Mouse (Mus musculus): ENCODE data around the gene Rpusd4. TPM values are rescaled to one million over a fixed set of nuclear protein-coding genes. Genes with fewer than 3 reads are reported as not detected.

The Rpusd4 gene
- total RNA-seq (2014; rRNA removed; ENCODE audit: low replicate concordance) (5.8 and 12.6 TPM in 2 replicates), polyA plus RNA-seq (2015; fragmentation: Nextera tagmentation; extraction: Ambion mirVana) (14.1 and 17.3 TPM in 2 replicates)

DNA sequence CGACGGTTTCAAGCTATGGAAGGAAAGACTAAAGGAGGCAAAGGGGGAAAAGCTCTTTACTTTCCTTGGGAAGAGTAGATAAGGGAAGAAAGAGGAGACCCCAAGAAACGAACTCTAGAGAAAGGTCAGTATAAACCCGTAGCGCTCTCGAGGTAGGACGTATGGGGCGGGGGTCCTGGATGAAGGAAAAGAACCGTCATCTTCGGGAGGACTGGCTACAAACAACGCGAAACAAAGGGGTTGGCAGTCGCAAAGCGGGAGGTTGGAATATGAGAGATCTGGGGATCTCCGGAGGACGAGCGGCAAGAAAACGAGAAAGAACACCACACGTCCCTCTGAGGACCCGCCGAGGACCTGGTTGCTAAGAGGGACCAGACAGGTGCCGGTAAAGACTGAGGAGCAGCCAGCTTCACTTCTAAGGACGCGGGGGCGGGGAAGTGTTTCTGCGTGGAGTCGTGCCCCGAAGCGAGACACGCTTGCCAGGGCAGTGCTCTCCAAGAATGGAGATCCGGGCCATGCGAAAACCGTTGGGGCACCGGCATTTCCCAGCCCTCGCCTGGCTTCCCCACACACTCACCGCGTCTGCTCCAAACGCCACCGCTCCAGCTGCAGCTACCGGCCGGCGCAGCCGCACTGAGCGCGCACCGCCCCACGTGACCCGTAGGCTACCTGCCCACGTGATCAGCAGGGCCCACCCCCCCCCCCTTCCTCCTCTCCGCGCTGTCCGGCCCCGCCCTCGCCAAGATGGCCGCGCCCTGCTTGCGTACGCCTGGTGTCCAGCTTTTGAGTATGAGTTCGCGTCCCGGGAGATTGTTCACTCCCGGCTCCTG, at the start of gene Rpusd4, which contains the start of gene Fam118b:
Gene Rpusd4, plus strand, starts transcription at position 720 of the 830 bp plus-strand sequence.
Gene Fam118b, minus strand, starts transcription at position 660 of the 830 bp plus-strand sequence.
- TF ChIP-seq EP300 (IDR thresholded peaks at IDR 0.05; ENCODE audit: low read depth) (no peak), CTCF (IDR thresholded peaks at IDR 0.05; ENCODE audit: low read depth) (no peak)

DNA sequence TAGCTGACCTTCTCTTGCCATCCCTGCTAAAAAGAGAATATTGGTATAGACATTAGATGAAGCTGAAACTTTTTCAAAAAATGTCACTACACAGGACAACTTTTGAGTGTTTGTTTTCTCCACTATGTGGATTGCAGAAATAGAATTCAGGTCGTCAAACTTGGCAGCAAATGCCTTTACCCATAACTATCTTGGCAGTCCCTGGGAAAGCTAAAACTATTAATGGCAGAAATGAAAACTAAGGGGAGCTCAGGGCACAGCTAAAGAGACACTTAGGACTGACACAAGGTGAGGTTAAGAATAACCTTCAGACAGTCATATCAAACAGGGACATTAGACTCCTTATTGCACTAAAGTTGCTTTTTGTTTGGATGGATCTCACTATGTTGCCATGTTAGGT, 49.7 kb upstream of the Rpusd4 start:
- no peaks in the 10 kb centered on the region for H3K27me3 ChIP-seq (ENCODE audit: control insufficient read depth, insufficient read depth, low read length)
- H3K9ac ChIP-seq (replicated peaks; ENCODE audit: low read depth, low read length): no peak overlapping the region
- no peaks in the 10 kb centered on the region for H3K9me3 ChIP-seq (replicated peaks; ENCODE audit: control insufficient read depth, low read length)
- peaks cover 75% of the 10 kb centered on the region for H3K36me3 ChIP-seq (replicated peaks; ENCODE audit: control insufficient read depth, insufficient read depth, low read length)
- H3K4me2 ChIP-seq (ENCODE audit: low read depth, low read length): no peak overlapping the region
- no peak overlapping the region; the same call in 1 of the 2 replicates for H3K27ac ChIP-seq (ENCODE audit: low read depth)
- no peak overlapping the region for H3K4me3 ChIP-seq (ENCODE audit: low read depth, low read length)
- TF ChIP-seq EP300 (IDR thresholded peaks at IDR 0.05; ENCODE audit: low read depth): no peak
- TF ChIP-seq CTCF (IDR thresholded peaks at IDR 0.05; ENCODE audit: low read depth): no peak
- ATAC-seq (ENCODE audit: insufficient read depth, low read depth): no peak
- no peak for DNase-seq (ENCODE audit: low spot score)
- 33% methylated on average over 1 of the region's 1 CpGs for WGBS
- H3K4me1 ChIP-seq (ENCODE audit: control insufficient read depth, insufficient read depth): no peaks in the 10 kb centered on the region

More for the DNA sequence above, at the start of gene Rpusd4, which contains the start of gene Fam118b:
- Histone ChIP-seq H3K36me3 (replicated peaks; ENCODE audit: control insufficient read depth, insufficient read depth, low read length) (peaks cover 12% of the 10 kb centered on the region), H3K27ac (ENCODE audit: low read depth) (peak within 1 kb of the TSS; percentile 68), H3K27me3 (ENCODE audit: control insufficient read depth, insufficient read depth, low read length) (no peaks in the 10 kb centered on the region), H3K9ac (replicated peaks; ENCODE audit: low read depth, low read length) (peak within 1 kb of the TSS; percentile 66), H3K9me3 (replicated peaks; ENCODE audit: control insufficient read depth, low read length) (no peaks in the 10 kb centered on the region), H3K4me3 (ENCODE audit: low read depth, low read length) (peak within 1 kb of the TSS; percentile 69), H3K4me1 (ENCODE audit: control insufficient read depth, insufficient read depth) (peaks cover 15% of the 10 kb centered on the region), H3K4me2 (ENCODE audit: low read depth, low read length) (peak within 1 kb of the TSS; percentile 91)
- peak; percentile 92 for DNase-seq (ENCODE audit: low spot score)
- WGBS: under 1% methylated on average over 62 of the region's 62 CpGs
- ATAC-seq (ENCODE audit: insufficient read depth, low read depth): peak; percentile 96

DNA sequence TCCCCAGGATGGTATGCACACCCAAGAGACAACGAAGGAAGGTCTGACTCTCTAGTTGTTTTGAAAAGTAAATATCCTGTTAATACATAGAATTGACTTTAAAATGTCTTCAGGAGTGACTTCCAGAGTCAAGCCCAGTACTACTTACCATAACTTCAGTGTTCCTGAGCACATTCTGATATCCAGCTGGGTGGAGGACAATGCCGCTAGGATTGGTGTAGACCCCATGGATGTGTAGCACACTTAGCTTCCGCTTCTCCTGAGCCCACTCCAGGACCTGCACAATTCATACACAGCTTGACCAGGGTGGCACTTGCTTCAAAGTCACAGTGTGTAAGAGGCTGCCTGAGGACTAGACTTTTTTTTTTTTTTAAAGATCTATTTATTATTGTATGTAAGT, 44.2 kb upstream of the Rpusd4 start:
- no peak for TF ChIP-seq EP300 (IDR thresholded peaks at IDR 0.05; ENCODE audit: low read depth)
- no peak for TF ChIP-seq CTCF (IDR thresholded peaks at IDR 0.05; ENCODE audit: low read depth)
- ATAC-seq (ENCODE audit: insufficient read depth, low read depth) (no peak), DNase-seq (ENCODE audit: low spot score) (no peak)
- H3K36me3 ChIP-seq (replicated peaks; ENCODE audit: control insufficient read depth, insufficient read depth, low read length): peaks cover 41% of the 10 kb centered on the region
- no peak overlapping the region for H3K9ac ChIP-seq (replicated peaks; ENCODE audit: low read depth, low read length)
- no peak overlapping the region for H3K4me2 ChIP-seq (ENCODE audit: low read depth, low read length)
- no peak overlapping the region for H3K27ac ChIP-seq (ENCODE audit: low read depth)
- H3K4me1 ChIP-seq (ENCODE audit: control insufficient read depth, insufficient read depth): no peaks in the 10 kb centered on the region
- no peak overlapping the region for H3K4me3 ChIP-seq (ENCODE audit: low read depth, low read length)
- WGBS: 93% methylated on average over 3 of the region's 3 CpGs
- no peaks in the 10 kb centered on the region for H3K27me3 ChIP-seq (ENCODE audit: control insufficient read depth, insufficient read depth, low read length)
- no peaks in the 10 kb centered on the region for H3K9me3 ChIP-seq (replicated peaks; ENCODE audit: control insufficient read depth, low read length)

DNA sequence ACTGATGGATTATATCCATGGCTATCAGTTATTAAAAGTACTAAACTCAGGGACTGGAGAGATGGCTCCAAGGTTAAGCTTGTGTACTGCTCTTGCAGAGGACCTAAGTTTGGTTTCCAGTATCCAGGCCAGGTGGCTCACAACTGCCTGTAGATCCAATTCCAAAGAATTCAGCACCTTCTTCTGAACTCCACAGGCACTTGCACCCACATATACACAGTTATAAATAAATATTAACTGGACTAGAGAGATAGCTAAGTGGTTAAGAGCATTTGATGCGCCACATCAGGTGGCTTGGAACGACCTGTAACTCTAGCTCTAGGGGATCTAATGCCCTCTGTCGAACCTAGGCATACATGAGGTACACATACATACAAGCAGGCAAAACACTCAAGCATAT, 39.0 kb upstream of the Rpusd4 start:
- no peak overlapping the region for H3K4me3 ChIP-seq (ENCODE audit: low read depth, low read length)
- H3K9ac ChIP-seq (replicated peaks; ENCODE audit: low read depth, low read length): no peak overlapping the region
- no peaks in the 10 kb centered on the region for H3K27me3 ChIP-seq (ENCODE audit: control insufficient read depth, insufficient read depth, low read length)
- DNase-seq (ENCODE audit: low spot score) (no peak), ATAC-seq (ENCODE audit: insufficient read depth, low read depth) (no peak)
- no peak overlapping the region for H3K27ac ChIP-seq (ENCODE audit: low read depth)
- no peaks in the 10 kb centered on the region for H3K4me1 ChIP-seq (ENCODE audit: control insufficient read depth, insufficient read depth)
- H3K9me3 ChIP-seq (replicated peaks; ENCODE audit: control insufficient read depth, low read length): no peaks in the 10 kb centered on the region
- no peak overlapping the region for H3K4me2 ChIP-seq (ENCODE audit: low read depth, low read length)
- TF ChIP-seq EP300 (IDR thresholded peaks at IDR 0.05; ENCODE audit: low read depth) (no peak), CTCF (IDR thresholded peaks at IDR 0.05; ENCODE audit: low read depth) (no peak)
- peaks cover 30% of the 10 kb centered on the region; the same call in 1 of the 2 replicates for H3K36me3 ChIP-seq (replicated peaks; ENCODE audit: control insufficient read depth, insufficient read depth, low read length)
- 81% methylated on average over 3 of the region's 3 CpGs for whole genome bisulfite sequencing

DNA sequence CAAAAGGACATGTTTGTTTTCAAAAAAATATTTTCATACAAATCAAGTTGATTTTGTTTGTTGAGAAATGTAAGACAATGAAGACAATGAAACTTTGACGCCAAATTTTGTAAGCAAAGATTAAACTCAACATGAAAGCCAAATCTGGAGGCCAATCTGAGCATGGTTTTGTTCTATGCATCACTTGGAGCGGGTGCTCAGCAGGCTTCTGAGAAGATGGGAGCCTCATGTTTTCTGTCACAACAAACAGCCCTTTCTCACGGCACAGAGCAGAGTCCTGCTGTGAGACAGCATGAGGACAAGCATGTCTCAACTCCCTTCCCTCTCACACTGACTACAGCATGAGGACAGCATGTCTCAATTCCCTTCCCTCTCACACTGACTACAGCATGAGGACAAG, 31.7 kb upstream of the Rpusd4 start:
- no peak for ATAC-seq (ENCODE audit: insufficient read depth, low read depth)
- no peak for DNase-seq (ENCODE audit: low spot score)
- Histone ChIP-seq H3K4me1 (ENCODE audit: control insufficient read depth, insufficient read depth) (no peaks in the 10 kb centered on the region), H3K27me3 (ENCODE audit: control insufficient read depth, insufficient read depth, low read length) (no peaks in the 10 kb centered on the region), H3K27ac (ENCODE audit: low read depth) (no peak overlapping the region), H3K4me2 (ENCODE audit: low read depth, low read length) (no peak overlapping the region), H3K4me3 (ENCODE audit: low read depth, low read length) (no peak overlapping the region), H3K9me3 (replicated peaks; ENCODE audit: control insufficient read depth, low read length) (no peaks in the 10 kb centered on the region), H3K9ac (replicated peaks; ENCODE audit: low read depth, low read length) (no peak overlapping the region), H3K36me3 (replicated peaks; ENCODE audit: control insufficient read depth, insufficient read depth, low read length) (peaks cover 30% of the 10 kb centered on the region; the same call in 1 of the 2 replicates)
- TF ChIP-seq CTCF (IDR thresholded peaks at IDR 0.05; ENCODE audit: low read depth): no peak
- no peak for TF ChIP-seq EP300 (IDR thresholded peaks at IDR 0.05; ENCODE audit: low read depth)
- 64% methylated on average over 3 of the region's 3 CpGs for WGBS

All from heart, postnatal 0 days (tissue).